Mouse (Mus musculus): ENCODE results near the gene Trpm3.

GRCm38 (mm10) chr19:22478295-22478989, 339.6 kb downstream of the Trpm3 start:
- TF ChIP-seq CTCF (IDR thresholded peaks at IDR 0.05; ENCODE audit: control insufficient read depth, insufficient read depth, insufficient read length) (no peak), USF1 (IDR thresholded peaks at IDR 0.05; ENCODE audit: low read depth) (no peak)
